In genomic region chr9:62243991-62244611, GRCm38 (mm10) we compare ENCODE assay signal across 1 mouse cellular context.
TF ChIP-seq lines count a peak whose summit lies in the region.

No protein-coding gene starts in this region.

TF ChIP-seq in CH12.LX, 34 proteins besides CTCF, POLR2A, EP300 and RAD21 (continued from another document):
- no peak for TF ChIP-seq ZKSCAN1 (IDR thresholded peaks at IDR 0.05; ENCODE audit: borderline replicate concordance, low read depth, low read length)
- TF ChIP-seq JUND (conservative IDR thresholded peaks at IDR 0.05; ENCODE audit: low read depth, low read length), result peak; percentile 76
- TF ChIP-seq RCOR1 (conservative IDR thresholded peaks at IDR 0.05; ENCODE audit: low read depth, low read length), result no peak
- no peak; the same call in 1 of the 2 replicates for TF ChIP-seq ETS1 (conservative IDR thresholded peaks at IDR 0.05; ENCODE audit: low read depth, low read length)
- no peak for TF ChIP-seq SIN3A (IDR thresholded peaks at IDR 0.05; ENCODE audit: low read length)
- TF ChIP-seq UBTF (IDR thresholded peaks at IDR 0.05; ENCODE audit: low read depth, low read length), result no peak
- TF ChIP-seq TBP (conservative IDR thresholded peaks at IDR 0.05; ENCODE audit: low read depth, low read length), result no peak
- peak; percentile 89 for TF ChIP-seq SMC3 (IDR thresholded peaks at IDR 0.05; ENCODE audit: low read depth, low read length)
- peak; percentile 33; the same call in 1 of the 2 replicates for TF ChIP-seq JUN (IDR thresholded peaks at IDR 0.05; ENCODE audit: insufficient read depth, low read depth, low read length)
- TF ChIP-seq CHD2 (IDR thresholded peaks at IDR 0.05; ENCODE audit: low read length), result no peak
- no peak for TF ChIP-seq TCF12 (IDR thresholded peaks at IDR 0.05; ENCODE audit: low read depth, low read length)
- TF ChIP-seq GABPA (IDR thresholded peaks at IDR 0.05; ENCODE audit: insufficient replicate concordance, low read depth, low read length), result no peak
- TF ChIP-seq MAFK (IDR thresholded peaks at IDR 0.05; ENCODE audit: insufficient replicate concordance, low read length), result no peak
- TF ChIP-seq MAX (IDR thresholded peaks at IDR 0.05; ENCODE audit: low read length), result no peak
- TF ChIP-seq KAT2A (IDR thresholded peaks at IDR 0.05; ENCODE audit: insufficient replicate concordance, low read length), result no peak
- TF ChIP-seq ZC3H11A (IDR thresholded peaks at IDR 0.05; ENCODE audit: low read depth, low read length), result peak; percentile 65
- no peak for TF ChIP-seq E2F4 (IDR thresholded peaks at IDR 0.05; ENCODE audit: insufficient replicate concordance, low read depth, low read length)
- TF ChIP-seq ZNF384 (IDR thresholded peaks at IDR 0.05; ENCODE audit: low read depth, low read length), result no peak
- TF ChIP-seq USF2 (conservative IDR thresholded peaks at IDR 0.05; ENCODE audit: low read depth, low read length), result no peak
- TF ChIP-seq HCFC1 (IDR thresholded peaks at IDR 0.05; ENCODE audit: low read depth, low read length), result no peak
